Mouse (Mus musculus) CH12.LX (cell line): ENCODE results near the gene Hes6. TPM values are rescaled to one million over a fixed set of nuclear protein-coding genes. Genes with fewer than 3 reads are reported as not detected.

Source experiments
- DNase-seq: peaks from one replicate; pipeline ENCODE4 v3.0.0-alpha.2; 2013; ENCODE audit errors: extremely low read depth
- H3K27ac ChIP-seq: 2 replicates; pipeline ENCODE4 v1.5.1; 2012; ENCODE audit warnings: low read depth, mild to moderate bottlenecking, control low read depth, moderate library complexity; ENCODE audit not compliant: insufficient read depth
- H3K27me3 ChIP-seq: replicated peaks from 2 replicates; pipeline ENCODE3; 2012; ENCODE audit warnings: inconsistent platforms
- H3K36me3 ChIP-seq, 2 experiments: replicated peaks in 1 of 2; 2 replicates each; pipeline versions ENCODE3 to v1.6.1; 2012; ENCODE audit warnings: inconsistent platforms in 1 of 2, low read length in 1 of 2, mild to moderate bottlenecking in 1 of 2, mixed read lengths in 1 of 2, moderate library complexity in 1 of 2; ENCODE audit not compliant: control insufficient read depth in 1 of 2, insufficient read depth in 1 of 2
- H3K4me1 ChIP-seq, 2 experiments: 2 replicates each; pipeline ENCODE4 v1.6.1; 2012; ENCODE audit warnings: inconsistent platforms in 1 of 2, moderate library complexity in 1 of 2; ENCODE audit not compliant: insufficient read depth in 2 of 2, control insufficient read depth in 1 of 2
- H3K4me2 ChIP-seq: 2 replicates; pipeline ENCODE4 v1.6.1; 2012; ENCODE audit warnings: low read depth, mild to moderate bottlenecking, control low read depth; ENCODE audit not compliant: poor library complexity, insufficient read depth, severe bottlenecking
- H3K4me3 ChIP-seq, 3 experiments: fragments of 150-350 bp in 1 of 3; sonication (generic) in 1 of 3; replicated peaks in 1 of 3; 2 replicates each; pipeline versions ENCODE3 to v1.5.1; 2011 to 2012; ENCODE audit warnings: low read depth in 2 of 3, low read length in 2 of 3, mild to moderate bottlenecking in 2 of 3, moderate library complexity in 2 of 3, control low read depth in 1 of 3, improper control_type of control experiment in 1 of 3, inconsistent platforms in 1 of 3, mixed read lengths in 1 of 3; ENCODE audit not compliant: poor library complexity in 1 of 3
- H3K79me2 ChIP-seq: replicated peaks from 2 replicates; pipeline ENCODE4 v1.6.1; 2012; ENCODE audit warnings: mild to moderate bottlenecking, moderate library complexity; ENCODE audit not compliant: control insufficient read depth, poor library complexity, insufficient read depth, severe bottlenecking; ENCODE audit errors: extremely low read depth
- H3K9ac ChIP-seq: 2 replicates; pipeline ENCODE4 v1.6.1; 2012; ENCODE audit warnings: low read depth, mild to moderate bottlenecking, control low read depth, moderate library complexity; ENCODE audit not compliant: insufficient read depth
- H3K9me3 ChIP-seq: replicated peaks from 2 replicates; pipeline ENCODE3; 2012; ENCODE audit warnings: low read length, inconsistent platforms, mixed read lengths
- CHD1 ChIP-seq: IDR thresholded peaks from 2 replicates; pipeline ENCODE4 v1.6.1; 2012; ENCODE audit warnings: low read depth, low read length, improper control_type of control experiment, inconsistent platforms
- CHD2 ChIP-seq: IDR thresholded peaks from 2 replicates; pipeline ENCODE4 v1.6.1; 2011; ENCODE audit warnings: low read length, improper control_type of control experiment
- CTCF ChIP-seq, 2 experiments: IDR thresholded peaks in 1 of 2; conservative IDR thresholded peaks in 1 of 2; 2 replicates each; pipeline ENCODE4 v1.5.1; 2011 to 2012; ENCODE audit warnings: low read depth in 2 of 2, low read length in 2 of 2, improper control_type of control experiment in 1 of 2, inconsistent platforms in 1 of 2, mild to moderate bottlenecking in 1 of 2, moderate library complexity in 1 of 2
- E2F4 ChIP-seq: IDR thresholded peaks from 2 replicates; pipeline ENCODE4 v1.6.1; 2011; ENCODE audit warnings: low read depth, low read length, improper control_type of control experiment; ENCODE audit not compliant: insufficient replicate concordance
- EP300 ChIP-seq: IDR thresholded peaks from 2 replicates; pipeline ENCODE4 v1.6.1; 2011; ENCODE audit warnings: low read length, improper control_type of control experiment
- ETS1 ChIP-seq: conservative IDR thresholded peaks from 2 replicates; pipeline ENCODE4 v1.6.1; 2012; ENCODE audit warnings: low read depth, mild to moderate bottlenecking, inconsistent platforms, low read length, improper control_type of control experiment, moderate library complexity
- HCFC1 ChIP-seq: IDR thresholded peaks from 2 replicates; pipeline ENCODE4 v1.6.1; 2012; ENCODE audit warnings: low read depth, mild to moderate bottlenecking, inconsistent platforms, low read length, improper control_type of control experiment
- IRF4 ChIP-seq: IDR thresholded peaks from 2 replicates; pipeline ENCODE4 v1.6.1; 2014; ENCODE audit warnings: low read depth, mild to moderate bottlenecking, inconsistent platforms, low read length, improper control_type of control experiment
- JUND ChIP-seq: conservative IDR thresholded peaks from 2 replicates; pipeline ENCODE4 v1.6.1; 2011; ENCODE audit warnings: low read depth, low read length, improper control_type of control experiment
- KAT2A ChIP-seq: IDR thresholded peaks from 2 replicates; pipeline ENCODE4 v1.6.1; 2012; ENCODE audit warnings: low read length, improper control_type of control experiment, inconsistent platforms; ENCODE audit not compliant: insufficient replicate concordance
- MAX ChIP-seq: IDR thresholded peaks from 2 replicates; pipeline ENCODE4 v1.6.1; 2011; ENCODE audit warnings: low read length, improper control_type of control experiment
- MAZ ChIP-seq: IDR thresholded peaks from 2 replicates; pipeline ENCODE4 v1.6.1; 2012; ENCODE audit warnings: low read depth, mild to moderate bottlenecking, inconsistent platforms, low read length, improper control_type of control experiment, moderate library complexity
- MEF2A ChIP-seq: IDR thresholded peaks from 2 replicates; pipeline ENCODE4 v1.6.1; 2014; ENCODE audit warnings: low read depth, mild to moderate bottlenecking, inconsistent platforms, low read length, improper control_type of control experiment, borderline replicate concordance
- MXI1 ChIP-seq: IDR thresholded peaks from 2 replicates; pipeline ENCODE4 v1.6.1; 2011; ENCODE audit warnings: mild to moderate bottlenecking, low read depth, low read length, improper control_type of control experiment
- MYC ChIP-seq: IDR thresholded peaks from 2 replicates; pipeline ENCODE4 v1.6.1; 2011; ENCODE audit warnings: low read depth, mild to moderate bottlenecking, improper control_type of control experiment, low read length
- NELFE ChIP-seq: IDR thresholded peaks from 2 replicates; pipeline ENCODE4 v1.6.1; 2011; ENCODE audit warnings: low read depth, low read length, improper control_type of control experiment
- NRF1 ChIP-seq: IDR thresholded peaks from 2 replicates; pipeline ENCODE4 v1.6.1; 2014; ENCODE audit warnings: low read depth, mild to moderate bottlenecking, inconsistent platforms, low read length, improper control_type of control experiment, moderate library complexity
- PAX5 ChIP-seq: IDR thresholded peaks from 2 replicates; pipeline ENCODE4 v1.6.1; 2012; ENCODE audit warnings: low read length, inconsistent platforms, mixed read lengths
- RAD21 ChIP-seq: IDR thresholded peaks from 2 replicates; pipeline ENCODE4 v1.6.1; 2011; ENCODE audit warnings: low read depth, mild to moderate bottlenecking, low read length, improper control_type of control experiment, moderate library complexity
- SIN3A ChIP-seq: IDR thresholded peaks from 2 replicates; pipeline ENCODE4 v1.6.1; 2012; ENCODE audit warnings: low read length, improper control_type of control experiment, inconsistent platforms
- SMC3 ChIP-seq: IDR thresholded peaks from 2 replicates; pipeline ENCODE4 v1.6.1; 2011; ENCODE audit warnings: low read depth, low read length, improper control_type of control experiment
- TBP ChIP-seq: conservative IDR thresholded peaks from 2 replicates; pipeline ENCODE4 v1.6.1; 2011; ENCODE audit warnings: low read depth, low read length, improper control_type of control experiment
- TCF12 ChIP-seq: IDR thresholded peaks from 2 replicates; pipeline ENCODE4 v1.6.1; 2014; ENCODE audit warnings: low read depth, mild to moderate bottlenecking, inconsistent platforms, low read length, improper control_type of control experiment
- UBTF ChIP-seq: IDR thresholded peaks from 2 replicates; pipeline ENCODE4 v1.6.1; 2012; ENCODE audit warnings: low read depth, mild to moderate bottlenecking, inconsistent platforms, low read length, improper control_type of control experiment, moderate library complexity
- USF1 ChIP-seq: IDR thresholded peaks from 2 replicates; pipeline ENCODE4 v1.6.1; 2014; ENCODE audit warnings: low read depth, mild to moderate bottlenecking, inconsistent platforms, low read length, improper control_type of control experiment
- USF2 ChIP-seq: conservative IDR thresholded peaks from 2 replicates; pipeline ENCODE4 v1.6.1; 2011; ENCODE audit warnings: low read depth, low read length, improper control_type of control experiment
- ZC3H11A ChIP-seq: IDR thresholded peaks from 2 replicates; pipeline ENCODE4 v1.6.1; 2012; ENCODE audit warnings: low read depth, mild to moderate bottlenecking, inconsistent platforms, low read length, improper control_type of control experiment
- ZNF384 ChIP-seq: IDR thresholded peaks from 2 replicates; pipeline ENCODE4 v1.6.1; 2012; ENCODE audit warnings: low read depth, low read length, improper control_type of control experiment, inconsistent platforms
- dilution Hi-C: fragments of 300-500 bp; cut with MboI; formaldehyde crosslinking; loops from 2 replicates; pipeline ENCODE4 v1.14.3; 2020; ENCODE audit warnings: low sequenced_read_pairs; ENCODE audit not compliant: extremely low pct_unique_long_range_greater_than_20kb, extremely low pct_ligation_motif_present
- in situ Hi-C: fragments of 300-500 bp; cut with MboI; formaldehyde crosslinking; loops from 3 replicates; pipeline ENCODE4 v1.14.3; 2019; ENCODE audit warnings: low sequenced_read_pairs, low pct_ligation_motif_present, low pct_unique_long_range_greater_than_20kb, mixed read lengths
- polyA plus RNA-seq: library from polyadenylated mRNA; unstranded; fragments of >175 nt; gene quantifications from 2 replicates; pipeline ENCODE4 v1.2.1, GENCODE M21; 2012; ENCODE audit warnings: low read depth; ENCODE audit not compliant: insufficient read length
- total RNA-seq, 2 experiments: library from RNA; depleted of rRNA; stranded (reverse); fragments of 300-350 nt in 1 of 2; fragments of >200 nt in 1 of 2; gene quantifications; 2 replicates each; pipeline ENCODE4 v1.2.3; 2012 to 2014

The Hes6 gene
- total and polyA plus RNA-seq, 3 experiments, result 15.4 to 25.7 (median 21.1) TPM

DNA sequence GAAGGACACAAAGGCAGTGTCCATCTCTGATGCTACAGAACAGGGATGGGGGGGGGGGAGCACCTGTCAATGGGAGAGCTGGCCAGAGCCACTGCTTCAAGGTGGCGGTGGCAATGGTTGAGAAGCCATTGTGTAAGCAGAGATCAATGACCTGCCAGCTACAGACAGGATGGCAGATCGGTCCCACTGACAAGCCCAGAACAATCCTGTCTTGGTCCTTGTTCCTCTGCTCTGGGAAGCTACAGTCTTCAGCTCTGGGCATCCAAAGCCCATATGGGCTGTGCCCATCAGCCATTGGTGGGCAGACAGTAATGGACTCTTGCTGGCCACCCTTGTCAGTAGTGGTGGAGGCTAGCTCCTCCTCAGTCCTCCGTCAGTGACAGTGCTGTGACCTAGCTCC is 28.0 kb upstream of the Hes6 start:
- no peaks in the 10 kb centered on the region for H3K79me2 ChIP-seq
- dilution Hi-C loops, result no loop called here
- H3K9ac ChIP-seq, result no peak overlapping the region
- H3K4me1 ChIP-seq, result peaks cover 10 to 27% of the 10 kb centered on the region in 2 experiments; a peak in 3 of 4 replicates
- TF ChIP-seq USF2 (no peak), CTCF (conservative IDR thresholded peaks at IDR 0.05 in 1 of 2, IDR thresholded peaks at IDR 0.05 in 1 of 2; ENCODE audit: low read depth in 2 of 2, low read length in 2 of 2) (no peak), SIN3A (no peak), SMC3 (no peak), KAT2A (no peak), CHD1 (no peak), TBP (no peak), IRF4 (no peak), PAX5 (no peak), ZNF384 (no peak), NELFE (no peak), EP300 (no peak), ZC3H11A (no peak), TCF12 (no peak), MAX (no peak), RAD21 (no peak), UBTF (no peak), ETS1 (no peak), MAZ (no peak), HCFC1 (no peak)
- H3K4me2 ChIP-seq, result no peak overlapping the region
- in situ Hi-C loops, result no loop called here
- no peak overlapping the region for H3K27ac ChIP-seq
- H3K36me3 ChIP-seq, result peaks cover 28 to 79% of the 10 kb centered on the region in 2 experiments
- H3K27me3 ChIP-seq, result no peaks in the 10 kb centered on the region
- H3K4me3 ChIP-seq, result no peak overlapping the region
- H3K9me3 ChIP-seq, result peaks cover 1% of the 10 kb centered on the region
- no peak for DNase-seq

DNA sequence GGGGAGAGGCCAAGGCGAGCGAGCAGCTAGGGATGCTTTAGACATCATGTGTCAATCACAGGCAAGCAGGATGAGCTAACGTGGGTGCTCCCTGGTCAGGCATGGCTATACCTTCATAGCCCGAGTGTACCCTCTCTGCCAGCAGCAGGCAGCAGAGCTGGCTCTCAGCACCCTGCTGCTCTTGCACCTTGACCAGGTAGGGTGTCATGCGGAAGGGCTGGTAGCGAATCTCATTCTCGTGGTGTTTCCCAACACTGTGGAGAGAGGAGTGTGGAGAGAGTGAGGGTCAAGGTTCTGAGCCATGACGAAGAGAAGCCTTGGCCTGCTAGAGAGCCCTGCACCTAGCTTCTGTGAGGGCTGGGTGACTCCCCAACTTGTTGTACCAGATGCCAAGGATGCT is 25.9 kb upstream of the Hes6 start:
- Histone ChIP-seq H3K27me3 (no peaks in the 10 kb centered on the region), H3K9ac (no peak overlapping the region)
- in situ Hi-C loops, result no loop called here
- TF ChIP-seq MYC (no peak), TCF12 (no peak), E2F4 (no peak), JUND (no peak), MEF2A (no peak), SMC3 (no peak), MAZ (no peak), NRF1 (no peak), USF1 (no peak), RAD21 (no peak), ETS1 (no peak), MXI1 (no peak), CHD2 (no peak), EP300 (no peak), UBTF (no peak), HCFC1 (no peak), CTCF (conservative IDR thresholded peaks at IDR 0.05 in 1 of 2, IDR thresholded peaks at IDR 0.05 in 1 of 2; ENCODE audit: low read depth in 2 of 2, low read length in 2 of 2) (no peak)
- TF ChIP-seq, all 38 proteins: peak for 0
- DNase-seq, result no peak
- H3K79me2 ChIP-seq, result no peaks in the 10 kb centered on the region
- no peaks in the 10 kb centered on the region for H3K9me3 ChIP-seq
- H3K27ac ChIP-seq, result no peak overlapping the region
- H3K4me2 ChIP-seq, result no peak overlapping the region
- H3K4me3 ChIP-seq, result no peak overlapping the region
- peaks cover 22 to 67% of the 10 kb centered on the region in 2 experiments for H3K36me3 ChIP-seq
- peaks cover 23 to 48% of the 10 kb centered on the region in 2 experiments for H3K4me1 ChIP-seq
- dilution Hi-C loops, result no loop called here
